Mouse (Mus musculus): ENCODE measurements around the gene Zfp784. TPM values are rescaled to one million over a fixed set of nuclear protein-coding genes. Genes with fewer than 3 reads are reported as not detected.

The Zfp784 gene
- polyA plus RNA-seq, 1 experiment from 2014 or later = 3.3 TPM

DNA sequence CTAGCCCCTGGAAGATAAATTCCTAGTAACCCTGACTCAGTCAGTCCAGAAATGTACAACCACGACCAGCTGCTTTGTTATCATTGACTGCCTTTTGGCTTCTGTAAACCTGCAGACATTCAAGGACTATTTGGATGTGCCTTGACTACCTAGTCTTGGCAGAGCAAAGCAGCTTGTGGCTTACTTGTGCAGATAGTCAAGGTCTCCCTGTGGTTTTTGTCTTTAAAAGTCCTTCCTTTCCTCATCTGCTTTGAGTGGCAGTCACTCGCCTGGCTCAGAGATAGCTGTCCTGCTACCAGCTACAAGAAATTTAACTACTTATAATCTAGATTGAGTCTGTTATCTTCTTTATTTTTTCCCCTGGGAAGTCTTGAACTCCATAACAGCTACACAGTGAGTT lies 6.7 kb upstream of the Zfp784 start:
- Histone ChIP-seq H3K9ac (replicated peaks; ENCODE audit: low read length) (no peak overlapping the region), H3K36me3 (replicated peaks; ENCODE audit: control insufficient read depth, insufficient read depth, low read depth, low read length) (no peaks in the 10 kb centered on the region), H3K4me2 (ENCODE audit: low read depth, low read length) (no peak overlapping the region), H3K9me3 (replicated peaks; ENCODE audit: control insufficient read depth, low read length) (no peaks in the 10 kb centered on the region), H3K4me1 (ENCODE audit: control insufficient read depth, insufficient read depth, low read length) (no peaks in the 10 kb centered on the region), H3K27ac (replicated peaks; ENCODE audit: low read depth, low read length) (no peak overlapping the region), H3K4me3 (ENCODE audit: low read depth, low read length) (no peak overlapping the region), H3K27me3 (ENCODE audit: control insufficient read depth, insufficient read depth, low read length) (no peaks in the 10 kb centered on the region)
- DNase-seq (ENCODE audit: low spot score) (no peak), ATAC-seq (replicated peaks; ENCODE audit: insufficient number of reproducible peaks, low FRiP score, low TSS enrichment, low read depth) (no peak)
- WGBS = 78% methylated on average over 2 of the region's 2 CpGs

DNA sequence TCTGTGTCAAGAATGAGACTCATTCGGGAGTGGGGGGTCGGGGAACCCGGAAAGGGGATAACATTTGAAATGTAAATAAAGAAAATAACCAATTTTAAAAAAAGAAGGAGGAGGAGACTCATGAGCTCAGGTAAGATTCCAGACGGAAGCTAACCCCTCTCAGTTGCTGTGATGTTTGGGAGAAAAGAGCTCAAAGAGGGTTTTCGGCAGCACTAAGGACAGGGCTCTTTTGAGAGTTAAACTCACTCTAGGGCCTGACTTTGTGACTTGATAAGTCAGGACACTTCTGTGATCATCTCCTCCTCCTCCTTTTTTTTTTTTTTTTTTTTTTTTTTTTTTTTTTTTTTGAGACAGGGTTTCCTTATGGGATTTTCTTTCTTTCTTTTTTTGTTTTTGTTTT lies 694 bp upstream of the Zfp784 start:
- ATAC-seq (replicated peaks; ENCODE audit: insufficient number of reproducible peaks, low FRiP score, low TSS enrichment, low read depth) (no peak), DNase-seq (ENCODE audit: low spot score) (no peak)
- no peaks in the 10 kb centered on the region for H3K9me3 ChIP-seq (replicated peaks; ENCODE audit: control insufficient read depth, low read length)
- H3K4me3 ChIP-seq (ENCODE audit: low read depth, low read length) = peak overlapping the region; percentile 57
- WGBS = 41% methylated on average over 5 of the region's 5 CpGs
- peaks cover 4% of the 10 kb centered on the region; the same call in 1 of the 2 replicates for H3K36me3 ChIP-seq (replicated peaks; ENCODE audit: control insufficient read depth, insufficient read depth, low read depth, low read length)
- H3K4me1 ChIP-seq (ENCODE audit: control insufficient read depth, insufficient read depth, low read length) = no peaks in the 10 kb centered on the region
- H3K4me2 ChIP-seq (ENCODE audit: low read depth, low read length) = peak overlapping the region; percentile 45
- H3K9ac ChIP-seq (replicated peaks; ENCODE audit: low read length) = peak overlapping the region; percentile 82
- H3K27ac ChIP-seq (replicated peaks; ENCODE audit: low read depth, low read length) = no peak overlapping the region
- no peaks in the 10 kb centered on the region for H3K27me3 ChIP-seq (ENCODE audit: control insufficient read depth, insufficient read depth, low read length)

DNA sequence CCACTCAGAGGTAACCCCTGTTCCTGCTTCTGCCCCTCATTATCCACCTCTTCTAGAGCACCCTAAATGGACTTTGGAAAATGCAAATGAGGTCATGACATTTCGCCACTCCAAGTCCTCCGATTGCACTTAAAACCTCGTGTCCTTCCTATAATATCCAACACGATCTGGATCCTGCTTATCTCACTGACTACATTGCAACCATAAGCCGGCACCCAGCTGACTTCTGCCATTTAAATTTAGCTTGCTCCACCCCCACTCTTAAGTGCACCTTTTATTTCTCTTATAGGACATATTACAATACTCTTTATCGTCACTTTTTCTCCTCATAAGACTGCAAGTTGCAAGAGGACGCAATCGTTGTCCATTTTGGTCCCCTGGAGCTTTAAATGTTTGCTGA lies 779 bp downstream of the Zfp784 start:
- H3K9ac ChIP-seq (replicated peaks; ENCODE audit: low read length) = no peak overlapping the region
- peak overlapping the region; percentile 57 for H3K4me3 ChIP-seq (ENCODE audit: low read depth, low read length)
- WGBS = 84% methylated on average over 8 of the region's 8 CpGs
- no peak for DNase-seq (ENCODE audit: low spot score)
- H3K4me1 ChIP-seq (ENCODE audit: control insufficient read depth, insufficient read depth, low read length) = no peaks in the 10 kb centered on the region
- H3K9me3 ChIP-seq (replicated peaks; ENCODE audit: control insufficient read depth, low read length) = no peaks in the 10 kb centered on the region
- H3K27me3 ChIP-seq (ENCODE audit: control insufficient read depth, insufficient read depth, low read length) = no peaks in the 10 kb centered on the region
- H3K4me2 ChIP-seq (ENCODE audit: low read depth, low read length) = peak overlapping the region; percentile 38; the same call in 1 of the 2 replicates
- no peak overlapping the region for H3K27ac ChIP-seq (replicated peaks; ENCODE audit: low read depth, low read length)
- no peak for ATAC-seq (replicated peaks; ENCODE audit: insufficient number of reproducible peaks, low FRiP score, low TSS enrichment, low read depth)
- peaks cover 8% of the 10 kb centered on the region for H3K36me3 ChIP-seq (replicated peaks; ENCODE audit: control insufficient read depth, insufficient read depth, low read depth, low read length)

DNA sequence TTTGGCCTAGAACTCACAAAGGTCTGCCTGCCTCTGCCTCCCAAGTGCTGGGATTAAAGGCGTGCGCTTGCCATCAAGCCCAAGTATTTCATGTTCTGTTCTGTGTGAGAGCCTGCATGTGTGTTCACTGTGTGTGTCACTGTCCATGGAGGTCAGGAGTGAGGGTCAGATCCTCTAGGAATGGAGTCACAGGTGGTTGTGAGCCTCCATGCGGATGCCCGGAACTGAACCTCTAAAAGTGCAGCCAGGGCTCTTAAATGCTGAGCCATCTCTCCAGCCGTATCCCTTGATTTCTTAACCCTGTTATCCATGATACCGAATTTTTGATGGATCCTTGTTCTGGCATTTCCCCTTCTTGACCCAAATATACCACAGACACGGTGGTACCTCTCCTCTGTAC lies 1.2 kb downstream of the Zfp784 start:
- DNase-seq (ENCODE audit: low spot score) = no peak
- no peak overlapping the region for H3K27ac ChIP-seq (replicated peaks; ENCODE audit: low read depth, low read length)
- peaks cover 12% of the 10 kb centered on the region for H3K36me3 ChIP-seq (replicated peaks; ENCODE audit: control insufficient read depth, insufficient read depth, low read depth, low read length)
- no peaks in the 10 kb centered on the region for H3K9me3 ChIP-seq (replicated peaks; ENCODE audit: control insufficient read depth, low read length)
- no peaks in the 10 kb centered on the region for H3K27me3 ChIP-seq (ENCODE audit: control insufficient read depth, insufficient read depth, low read length)
- ATAC-seq (replicated peaks; ENCODE audit: insufficient number of reproducible peaks, low FRiP score, low TSS enrichment, low read depth) = no peak
- no peak overlapping the region for H3K9ac ChIP-seq (replicated peaks; ENCODE audit: low read length)
- no peak overlapping the region for H3K4me3 ChIP-seq (ENCODE audit: low read depth, low read length)
- WGBS = 89% methylated on average over 7 of the region's 7 CpGs
- no peak overlapping the region for H3K4me2 ChIP-seq (ENCODE audit: low read depth, low read length)
- no peaks in the 10 kb centered on the region for H3K4me1 ChIP-seq (ENCODE audit: control insufficient read depth, insufficient read depth, low read length)

DNA sequence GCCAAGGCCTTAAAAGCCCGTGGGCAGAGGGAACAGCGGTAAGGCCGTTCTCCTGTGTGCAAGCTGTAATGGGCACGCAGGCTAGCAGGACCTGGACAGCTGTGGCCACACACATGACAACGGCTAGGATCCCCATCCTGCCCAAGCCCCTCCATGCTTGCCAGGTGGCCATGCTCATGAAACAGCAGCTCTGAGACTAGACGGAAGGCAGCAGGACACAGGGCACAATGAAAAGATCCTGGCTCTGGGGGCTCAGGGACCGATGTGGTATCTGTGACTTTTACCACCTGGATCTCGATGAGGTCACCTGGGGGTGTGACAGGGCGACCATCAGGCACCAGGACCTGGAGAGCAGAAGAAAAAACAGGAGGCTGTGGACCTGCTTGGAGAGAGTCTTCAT lies 2.1 kb downstream of the Zfp784 start:
- Histone ChIP-seq H3K9me3 (replicated peaks; ENCODE audit: control insufficient read depth, low read length) (peaks cover 9% of the 10 kb centered on the region), H3K4me3 (ENCODE audit: low read depth, low read length) (no peak overlapping the region), H3K9ac (replicated peaks; ENCODE audit: low read length) (no peak overlapping the region), H3K36me3 (replicated peaks; ENCODE audit: control insufficient read depth, insufficient read depth, low read depth, low read length) (peaks cover 21% of the 10 kb centered on the region), H3K27ac (replicated peaks; ENCODE audit: low read depth, low read length) (no peak overlapping the region), H3K4me2 (ENCODE audit: low read depth, low read length) (no peak overlapping the region), H3K4me1 (ENCODE audit: control insufficient read depth, insufficient read depth, low read length) (no peaks in the 10 kb centered on the region), H3K27me3 (ENCODE audit: control insufficient read depth, insufficient read depth, low read length) (no peaks in the 10 kb centered on the region)
- DNase-seq (ENCODE audit: low spot score) (no peak), ATAC-seq (replicated peaks; ENCODE audit: insufficient number of reproducible peaks, low FRiP score, low TSS enrichment, low read depth) (no peak)
- WGBS = 92% methylated on average over 9 of the region's 9 CpGs

DNA sequence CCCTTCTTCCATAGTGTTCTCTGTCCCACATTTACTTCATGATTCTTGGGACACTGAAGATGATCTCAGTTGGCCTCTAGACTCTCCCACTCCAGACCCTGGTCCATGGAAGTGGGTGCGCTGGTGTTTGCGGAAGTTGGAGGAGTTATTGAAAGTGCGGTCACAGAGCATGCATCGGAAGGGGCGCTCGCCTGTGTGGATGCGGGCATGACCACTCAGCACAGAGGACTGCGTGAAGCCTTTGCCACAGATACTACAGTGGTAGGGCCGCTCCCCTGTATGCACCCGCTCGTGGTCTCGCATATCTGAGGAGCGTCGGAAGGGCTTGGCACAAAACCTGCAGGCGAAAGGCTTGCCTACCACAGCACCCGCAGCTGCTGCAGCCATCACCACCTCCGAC lies 2.6 kb downstream of the Zfp784 start:
- H3K4me3 ChIP-seq (ENCODE audit: low read depth, low read length) = no peak overlapping the region

DNA sequence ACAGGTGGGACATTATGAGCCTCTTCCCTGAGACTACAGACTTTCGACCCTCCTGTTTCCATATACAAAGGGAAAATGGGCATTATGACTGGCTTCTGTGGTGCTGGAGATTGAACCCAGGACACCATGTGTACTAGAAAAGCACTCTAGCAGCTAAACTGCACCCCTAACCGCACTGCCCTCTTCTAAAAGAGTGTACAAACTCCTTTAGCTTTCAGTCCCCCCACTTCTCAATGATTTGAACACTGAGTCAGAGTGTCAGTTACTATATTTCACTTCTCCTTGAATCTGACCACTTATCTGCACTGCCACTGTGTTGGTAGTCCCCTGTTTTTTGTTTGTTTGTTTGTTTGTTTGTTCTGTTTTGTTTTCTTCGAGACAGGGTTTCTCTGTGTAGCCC lies 4.4 kb downstream of the Zfp784 start, which contains the start of gene 4632433K11Rik:
Gene 4632433K11Rik, plus strand, starts transcription at position 301 of the 400 bp plus-strand sequence.
- Histone ChIP-seq H3K36me3 (replicated peaks; ENCODE audit: control insufficient read depth, insufficient read depth, low read depth, low read length) (peaks cover 44% of the 10 kb centered on the region), H3K4me1 (ENCODE audit: control insufficient read depth, insufficient read depth, low read length) (no peaks in the 10 kb centered on the region), H3K27me3 (ENCODE audit: control insufficient read depth, insufficient read depth, low read length) (no peaks in the 10 kb centered on the region), H3K9ac (replicated peaks; ENCODE audit: low read length) (no peak within 1 kb of the TSS), H3K4me3 (ENCODE audit: low read depth, low read length) (no peak within 1 kb of the TSS), H3K4me2 (ENCODE audit: low read depth, low read length) (no peak within 1 kb of the TSS), H3K9me3 (replicated peaks; ENCODE audit: control insufficient read depth, low read length) (peaks cover 28% of the 10 kb centered on the region), H3K27ac (replicated peaks; ENCODE audit: low read depth, low read length) (no peak within 1 kb of the TSS)
- DNase-seq (ENCODE audit: low spot score) (no peak), ATAC-seq (replicated peaks; ENCODE audit: insufficient number of reproducible peaks, low FRiP score, low TSS enrichment, low read depth) (no peak)
- WGBS = 85% methylated on average over 3 of the region's 3 CpGs

More for the DNA sequence above, 2.6 kb downstream of the Zfp784 start:
- H3K9me3 ChIP-seq (replicated peaks; ENCODE audit: control insufficient read depth, low read length) = peaks cover 14% of the 10 kb centered on the region
- H3K27ac ChIP-seq (replicated peaks; ENCODE audit: low read depth, low read length) = no peak overlapping the region
- no peak for DNase-seq (ENCODE audit: low spot score)
- H3K9ac ChIP-seq (replicated peaks; ENCODE audit: low read length) = no peak overlapping the region
- ATAC-seq (replicated peaks; ENCODE audit: insufficient number of reproducible peaks, low FRiP score, low TSS enrichment, low read depth) = no peak
- H3K4me2 ChIP-seq (ENCODE audit: low read depth, low read length) = no peak overlapping the region
- no peaks in the 10 kb centered on the region for H3K4me1 ChIP-seq (ENCODE audit: control insufficient read depth, insufficient read depth, low read length)
- no peaks in the 10 kb centered on the region for H3K27me3 ChIP-seq (ENCODE audit: control insufficient read depth, insufficient read depth, low read length)
- 93% methylated on average over 17 of the region's 17 CpGs for WGBS
- peaks cover 26% of the 10 kb centered on the region for H3K36me3 ChIP-seq (replicated peaks; ENCODE audit: control insufficient read depth, insufficient read depth, low read depth, low read length)

DNA sequence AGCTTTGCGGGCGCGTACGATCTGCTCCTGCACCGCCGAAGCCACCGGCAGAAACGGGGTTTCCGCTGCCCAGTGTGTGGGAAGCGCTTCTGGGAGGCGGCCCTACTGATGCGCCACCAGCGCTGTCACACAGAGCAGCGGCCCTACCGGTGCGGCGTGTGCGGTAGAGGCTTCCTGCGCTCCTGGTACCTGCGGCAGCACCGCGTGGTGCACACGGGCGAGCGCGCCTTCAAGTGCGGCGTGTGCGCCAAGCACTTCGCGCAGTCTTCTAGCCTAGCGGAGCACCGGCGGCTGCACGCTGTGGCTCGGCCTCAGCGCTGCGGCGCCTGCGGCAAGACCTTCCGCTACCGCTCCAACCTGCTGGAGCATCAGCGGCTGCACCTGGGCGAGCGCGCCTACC lies 6.8 kb downstream of the Zfp784 start:
- no peak overlapping the region for H3K9ac ChIP-seq (replicated peaks; ENCODE audit: low read length)
- no peaks in the 10 kb centered on the region for H3K4me1 ChIP-seq (ENCODE audit: control insufficient read depth, insufficient read depth, low read length)
- no peaks in the 10 kb centered on the region for H3K27me3 ChIP-seq (ENCODE audit: control insufficient read depth, insufficient read depth, low read length)
- no peak overlapping the region for H3K4me3 ChIP-seq (ENCODE audit: low read depth, low read length)
- no peak overlapping the region for H3K27ac ChIP-seq (replicated peaks; ENCODE audit: low read depth, low read length)
- peaks cover 28% of the 10 kb centered on the region for H3K9me3 ChIP-seq (replicated peaks; ENCODE audit: control insufficient read depth, low read length)
- peaks cover 50% of the 10 kb centered on the region for H3K36me3 ChIP-seq (replicated peaks; ENCODE audit: control insufficient read depth, insufficient read depth, low read depth, low read length)
- ATAC-seq (replicated peaks; ENCODE audit: insufficient number of reproducible peaks, low FRiP score, low TSS enrichment, low read depth) (no peak), DNase-seq (ENCODE audit: low spot score) (no peak)
- 80% methylated on average over 46 of the region's 46 CpGs for WGBS
- H3K4me2 ChIP-seq (ENCODE audit: low read depth, low read length) = no peak overlapping the region
